Mouse (Mus musculus) embryonic facial prominence, embryonic 15.5 days (tissue): Measurements from ENCODE around the gene Ppp2r3a. TPM values are rescaled to one million over a fixed set of nuclear protein-coding genes. Genes with fewer than 3 reads are reported as not detected.
A peak's percentile ranks its signal among the peaks of the same experiment; 100 is the strongest.

Experiments used
- ATAC-seq: fragments of 200-750 bp; cut with Nextera tagmentation; 2 replicates; pipeline ENCODE4 v1.8.0; 2017; ENCODE audit warnings: low read depth, moderate TSS enrichment; ENCODE audit not compliant: insufficient number of reproducible peaks, low FRiP score, low TSS enrichment
- H3K27ac ChIP-seq: fragments of 300-500 bp; sonication (generic); replicated peaks from 2 replicates; pipeline ENCODE4 v1.5.1; 2015; ENCODE audit warnings: mild to moderate bottlenecking, inconsistent platforms
- H3K27me3 ChIP-seq: fragments of 300-500 bp; sonication (generic); 2 replicates; pipeline ENCODE4 v1.6.1; 2015; ENCODE audit warnings: inconsistent platforms
- H3K36me3 ChIP-seq: fragments of 300-500 bp; sonication (generic); 2 replicates; pipeline ENCODE4 v1.6.1; 2015; ENCODE audit warnings: mild to moderate bottlenecking, inconsistent platforms
- H3K4me1 ChIP-seq: fragments of 300-500 bp; sonication (generic); 2 replicates; pipeline ENCODE4 v1.6.1; 2015; ENCODE audit warnings: inconsistent platforms
- H3K4me2 ChIP-seq: fragments of 300-500 bp; sonication (generic); replicated peaks from 2 replicates; pipeline ENCODE4 v1.6.1; 2015; ENCODE audit warnings: mild to moderate bottlenecking, inconsistent platforms
- H3K4me3 ChIP-seq: fragments of 300-500 bp; sonication (generic); replicated peaks from 2 replicates; pipeline ENCODE4 v1.5.1; 2015; ENCODE audit warnings: mild to moderate bottlenecking, inconsistent platforms
- H3K9ac ChIP-seq: fragments of 300-500 bp; sonication (generic); 2 replicates; pipeline ENCODE4 v1.6.1; 2015; ENCODE audit warnings: inconsistent platforms
- H3K9me3 ChIP-seq: fragments of 300-500 bp; sonication (generic); replicated peaks from 2 replicates; pipeline ENCODE4 v1.6.1; 2016; ENCODE audit warnings: inconsistent platforms
- WGBS: fragments of 180-500 bp; shearing (Covaris S2); methylation state at CpG from one replicate; pipeline ENCODE4 v1.1.7; 2015; 5-methylcytosine and 5-hydroxymethylcytosine counted together
- polyA plus RNA-seq: library from polyadenylated mRNA; unstranded; fragments of >200 nt; fragmentation: Nextera tagmentation; extraction: Ambion mirVana; gene quantifications from 2 replicates; pipeline ENCODE4 v1.2.1, GENCODE M21; 2015

Ppp2r3a gene
- polyA plus RNA-seq, 1 experiment from 2014 or later, result 16.1 TPM

GRCm38 (mm10) chr9:101206516-101206915 is 45.1 kb downstream of the Ppp2r3a start:
- Histone ChIP-seq H3K4me1 (no peaks in the 10 kb centered on the region), H3K9ac (no peak overlapping the region), H3K4me2 (no peak overlapping the region), H3K4me3 (no peak overlapping the region), H3K27me3 (no peaks in the 10 kb centered on the region), H3K36me3 (peaks cover 8% of the 10 kb centered on the region; the same call in 1 of the 2 replicates), H3K9me3 (no peaks in the 10 kb centered on the region), H3K27ac (no peak overlapping the region)
- no peak for ATAC-seq
- 79% methylated on average over 4 of the region's 4 CpGs for WGBS

- Histone ChIP-seq H3K4me3 (no peak overlapping the region), H3K36me3 (no peaks in the 10 kb centered on the region), H3K27ac (no peak overlapping the region), H3K9me3 (no peaks in the 10 kb centered on the region), H3K9ac (no peak overlapping the region), H3K4me1 (no peaks in the 10 kb centered on the region), H3K27me3 (no peaks in the 10 kb centered on the region), H3K4me2 (no peak overlapping the region)
- ATAC-seq, result no peak
- WGBS, result 33% methylated on average over 1 of the region's 1 CpGs
Measured at GRCm38 (mm10) chr9:101205216-101205615, 46.4 kb downstream of the Ppp2r3a start.

GRCm38 (mm10) chr9:101204059-101204458 is 47.5 kb downstream of the Ppp2r3a start:
- Histone ChIP-seq H3K27ac (no peak overlapping the region), H3K9me3 (no peaks in the 10 kb centered on the region), H3K4me1 (no peaks in the 10 kb centered on the region), H3K4me2 (no peak overlapping the region), H3K9ac (no peak overlapping the region), H3K4me3 (no peak overlapping the region), H3K27me3 (no peaks in the 10 kb centered on the region), H3K36me3 (no peaks in the 10 kb centered on the region)
- no peak for ATAC-seq
- 94% methylated on average over 3 of the region's 3 CpGs for WGBS

GRCm38 (mm10) chr9:101200627-101201026 is 51.0 kb downstream of the Ppp2r3a start:
- Histone ChIP-seq H3K9me3 (no peaks in the 10 kb centered on the region), H3K4me3 (no peak overlapping the region), H3K27ac (no peak overlapping the region), H3K27me3 (no peaks in the 10 kb centered on the region), H3K4me2 (no peak overlapping the region), H3K36me3 (no peaks in the 10 kb centered on the region), H3K9ac (no peak overlapping the region), H3K4me1 (no peaks in the 10 kb centered on the region)
- peak; percentile 57; the same call in 1 of the 2 replicates for ATAC-seq
- WGBS, result 47% methylated on average over 5 of the region's 5 CpGs

GRCm38 (mm10) chr9:101198804-101199203 is 52.8 kb downstream of the Ppp2r3a start:
- no peaks in the 10 kb centered on the region for H3K9me3 ChIP-seq
- H3K4me3 ChIP-seq, result no peak overlapping the region
- 47% methylated on average over 6 of the region's 6 CpGs for WGBS
- no peak overlapping the region for H3K9ac ChIP-seq
- H3K4me1 ChIP-seq, result no peaks in the 10 kb centered on the region
- no peaks in the 10 kb centered on the region for H3K36me3 ChIP-seq
- no peaks in the 10 kb centered on the region for H3K27me3 ChIP-seq
- H3K27ac ChIP-seq, result no peak overlapping the region; the same call in 1 of the 2 replicates
- no peak overlapping the region for H3K4me2 ChIP-seq
- no peak for ATAC-seq

- no peaks in the 10 kb centered on the region for H3K36me3 ChIP-seq
- no peak for ATAC-seq
- H3K4me1 ChIP-seq, result no peaks in the 10 kb centered on the region
- H3K4me2 ChIP-seq, result no peak overlapping the region
- H3K9me3 ChIP-seq, result no peaks in the 10 kb centered on the region
- WGBS, result 70% methylated on average over 3 of the region's 3 CpGs
- H3K9ac ChIP-seq, result no peak overlapping the region
- H3K27me3 ChIP-seq, result no peaks in the 10 kb centered on the region
- no peak overlapping the region for H3K4me3 ChIP-seq
- no peak overlapping the region; the same call in 1 of the 2 replicates for H3K27ac ChIP-seq
Measured at GRCm38 (mm10) chr9:101198261-101198660, 53.3 kb downstream of the Ppp2r3a start.

- Histone ChIP-seq H3K27ac (no peak overlapping the region; the same call in 1 of the 2 replicates), H3K36me3 (peaks cover 26% of the 10 kb centered on the region), H3K9ac (no peak overlapping the region), H3K27me3 (no peaks in the 10 kb centered on the region), H3K4me3 (no peak overlapping the region), H3K9me3 (no peaks in the 10 kb centered on the region), H3K4me2 (no peak overlapping the region), H3K4me1 (0 out of 2 replicates have a peak, but pooled peaks cover 2% of the 10 kb centered on the region)
- 42% methylated on average over 5 of the region's 5 CpGs for WGBS
- peak; percentile 60; the same call in 1 of the 2 replicates for ATAC-seq
Measured at GRCm38 (mm10) chr9:101181962-101182701, 69.5 kb downstream of the Ppp2r3a start.

- H3K4me2 ChIP-seq, result no peak overlapping the region
- no peaks in the 10 kb centered on the region for H3K9me3 ChIP-seq
- peaks cover 34% of the 10 kb centered on the region for H3K36me3 ChIP-seq
- 71% methylated on average over 6 of the region's 6 CpGs for WGBS
- no peak overlapping the region for H3K27ac ChIP-seq
- ATAC-seq, result no peak
- H3K27me3 ChIP-seq, result no peaks in the 10 kb centered on the region
- H3K9ac ChIP-seq, result no peak overlapping the region
- no peak overlapping the region for H3K4me3 ChIP-seq
- 0 out of 2 replicates have a peak, but pooled peaks cover 2% of the 10 kb centered on the region for H3K4me1 ChIP-seq
Measured at GRCm38 (mm10) chr9:101181291-101181690, 70.3 kb downstream of the Ppp2r3a start.

- peaks cover 28% of the 10 kb centered on the region for H3K36me3 ChIP-seq
Measured at GRCm38 (mm10) chr9:101180234-101180633, 71.4 kb downstream of the Ppp2r3a start.

GRCm38 (mm10) chr9:101160627-101161026 is 91.0 kb downstream of the Ppp2r3a start:
- WGBS, result 89% methylated on average over 1 of the region's 1 CpGs
- Histone ChIP-seq H3K9ac (no peak overlapping the region), H3K4me3 (no peak overlapping the region), H3K36me3 (no peaks in the 10 kb centered on the region), H3K4me1 (no peaks in the 10 kb centered on the region), H3K27me3 (no peaks in the 10 kb centered on the region), H3K27ac (no peak overlapping the region), H3K9me3 (no peaks in the 10 kb centered on the region), H3K4me2 (no peak overlapping the region)
- no peak for ATAC-seq

More at GRCm38 (mm10) chr9:101180234-101180633, 71.4 kb downstream of the Ppp2r3a start:
- no peaks in the 10 kb centered on the region for H3K27me3 ChIP-seq
- no peak for ATAC-seq
- no peak overlapping the region for H3K4me2 ChIP-seq
- H3K9me3 ChIP-seq, result no peaks in the 10 kb centered on the region
- no peak overlapping the region for H3K4me3 ChIP-seq
- H3K4me1 ChIP-seq, result 0 out of 2 replicates have a peak, but pooled peaks cover 2% of the 10 kb centered on the region
- WGBS, result 78% methylated on average over 2 of the region's 2 CpGs
- no peak overlapping the region for H3K27ac ChIP-seq
- no peak overlapping the region for H3K9ac ChIP-seq

- Histone ChIP-seq H3K4me3 (no peak overlapping the region), H3K9me3 (no peaks in the 10 kb centered on the region), H3K27me3 (no peaks in the 10 kb centered on the region), H3K4me1 (no peaks in the 10 kb centered on the region), H3K27ac (no peak overlapping the region), H3K4me2 (no peak overlapping the region), H3K9ac (no peak overlapping the region), H3K36me3 (no peaks in the 10 kb centered on the region)
- no peak for ATAC-seq
- WGBS, result 74% methylated on average over 5 of the region's 5 CpGs
Measured at GRCm38 (mm10) chr9:101160092-101160491, 91.5 kb downstream of the Ppp2r3a start.

GRCm38 (mm10) chr9:101159431-101159830 is 92.2 kb downstream of the Ppp2r3a start:
- H3K4me1 ChIP-seq, result no peaks in the 10 kb centered on the region
- H3K9me3 ChIP-seq, result no peaks in the 10 kb centered on the region
- 98% methylated on average over 1 of the region's 1 CpGs for WGBS
- H3K27me3 ChIP-seq, result no peaks in the 10 kb centered on the region
- no peak overlapping the region for H3K4me3 ChIP-seq
- H3K4me2 ChIP-seq, result no peak overlapping the region
- no peak overlapping the region for H3K9ac ChIP-seq
- H3K36me3 ChIP-seq, result no peaks in the 10 kb centered on the region
- H3K27ac ChIP-seq, result no peak overlapping the region
- no peak for ATAC-seq
